Mouse (Mus musculus): ENCODE data around the gene Anxa7.

Gene Anxa7

DNA sequence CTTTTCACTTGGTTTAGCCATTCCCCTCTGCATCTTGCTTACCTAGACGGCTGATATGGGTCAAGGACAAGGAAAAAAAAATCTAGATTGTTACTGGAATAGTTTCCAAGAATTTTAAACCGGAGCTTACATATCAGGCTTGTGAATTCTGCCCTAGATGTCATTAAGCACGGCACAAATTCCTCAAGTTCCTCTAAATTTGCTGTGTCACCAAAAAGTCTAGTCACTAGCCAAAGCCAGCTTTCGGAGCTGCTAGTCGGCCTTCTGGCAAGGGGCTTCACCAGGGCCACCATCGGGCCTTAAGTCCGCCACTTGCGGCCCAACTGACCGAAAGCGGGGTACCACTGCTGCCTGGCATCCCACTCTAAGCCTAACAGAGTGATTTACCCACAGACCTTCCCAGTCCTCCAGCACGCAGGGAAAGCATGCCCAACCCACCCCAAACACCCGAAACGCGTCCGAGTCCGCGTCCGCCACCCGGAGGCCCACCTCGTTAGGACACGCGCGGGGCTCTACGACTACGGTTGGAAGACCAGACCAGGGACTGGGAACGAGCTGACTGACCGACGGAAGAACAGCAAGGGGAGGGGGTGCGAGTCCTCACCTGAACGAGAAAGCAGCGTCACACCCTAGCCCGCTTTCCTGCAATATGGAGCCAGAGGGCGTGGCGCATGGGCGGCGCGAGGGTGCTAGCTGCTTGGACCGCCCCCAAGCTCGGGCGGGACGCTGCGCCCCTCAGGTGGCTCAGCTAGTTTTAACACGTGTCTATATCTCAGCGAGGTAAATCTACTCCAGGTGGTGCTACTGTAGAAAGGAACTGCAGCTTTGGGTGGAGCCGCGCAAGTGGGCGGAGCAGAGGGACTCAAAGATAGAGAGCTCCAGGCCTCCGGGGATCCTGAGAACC is at the start of gene Anxa7:
Gene Anxa7 (minus strand): TSS at position 843 of the 904 bp plus-strand sequence.
- DNase-seq = peak; percentile 64

DNA sequence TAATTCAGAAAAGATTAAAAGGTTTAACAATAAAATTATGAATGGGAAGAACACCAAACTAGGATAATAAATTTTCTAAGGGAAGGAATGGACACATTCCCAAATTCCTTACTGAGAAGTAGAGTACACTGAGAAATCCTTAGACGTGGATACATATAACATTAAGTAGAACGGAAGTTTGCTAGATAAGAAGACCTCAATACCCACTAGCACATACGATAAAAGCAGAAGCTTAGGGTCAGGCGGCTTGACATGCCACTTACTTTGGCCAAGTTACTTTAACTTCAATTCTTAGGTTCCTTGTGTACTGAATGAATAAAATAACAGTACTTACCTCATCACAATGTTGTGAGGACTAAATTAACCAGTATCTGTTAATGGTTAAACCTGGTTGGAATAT is 49.7 kb upstream of the Anxa7 start:
- no peak for DNase-seq

DNA sequence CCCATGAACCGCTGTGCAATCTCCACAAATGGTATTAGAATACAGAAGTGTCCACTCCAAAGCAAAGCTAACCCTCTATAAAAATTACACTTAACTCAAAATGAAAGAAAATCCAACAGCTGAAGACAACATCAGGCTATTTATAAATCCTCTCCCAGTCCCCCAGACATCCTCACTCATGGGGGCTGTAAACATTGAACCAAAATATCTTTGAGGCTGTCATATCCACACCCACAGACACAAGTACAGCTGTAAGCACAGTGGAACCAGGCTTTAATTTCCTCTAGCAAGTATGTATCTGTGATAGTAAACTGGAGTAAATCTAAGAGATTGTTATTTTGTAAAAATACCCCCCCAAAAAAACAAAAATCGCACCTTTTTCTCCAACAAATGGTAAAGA is 40.2 kb upstream of the Anxa7 start:
- DNase-seq = no peak

GRCm38 (mm10) chr14:20508424-20508823 is 28.5 kb upstream of the Anxa7 start:
- no peak for DNase-seq

GRCm38 (mm10) chr14:20502966-20503365 is 23.0 kb upstream of the Anxa7 start:
- DNase-seq = no peak

DNA sequence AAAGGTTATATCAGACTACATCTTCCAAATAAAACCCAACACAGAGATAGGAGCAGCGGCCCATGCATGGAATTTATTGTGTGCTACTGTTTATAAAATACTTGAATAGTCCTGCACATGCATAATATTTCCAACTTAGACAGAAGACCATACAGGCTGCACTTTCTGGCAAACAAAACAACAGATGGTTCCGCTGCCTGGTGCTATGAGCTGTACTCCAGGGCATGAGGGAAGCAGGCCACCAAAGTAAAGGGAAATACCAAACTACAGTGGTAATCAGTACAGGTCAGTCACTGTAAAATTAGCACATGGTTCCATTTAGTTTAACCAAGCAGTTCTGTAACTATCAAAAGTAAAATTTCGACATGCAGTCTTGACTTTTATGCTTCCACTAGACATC is 20.0 kb upstream of the Anxa7 start:
- DNase-seq = peak; percentile 22

DNA sequence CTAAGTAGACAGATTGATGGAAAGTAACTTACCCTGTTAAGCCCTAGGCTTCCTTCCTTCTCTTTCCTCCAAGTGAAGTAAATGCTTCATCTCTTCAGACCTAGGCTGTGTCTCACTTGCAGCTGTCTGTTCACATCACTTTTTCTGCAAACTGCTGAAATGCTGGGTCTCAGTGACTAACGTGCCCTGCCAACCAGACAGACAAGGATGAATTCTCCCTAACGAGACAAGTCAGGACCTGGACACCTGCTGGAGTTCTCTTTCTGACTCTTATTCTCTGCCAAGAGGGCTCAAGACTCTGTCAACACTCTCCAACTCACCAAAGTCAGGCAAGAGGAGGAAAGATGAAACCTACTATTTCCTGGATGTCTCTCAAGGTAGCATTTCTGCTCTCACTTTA is 16.7 kb upstream of the Anxa7 start, which contains the start of gene Mss51:
Gene Mss51 (minus strand): TSS at position 299 of the 400 bp plus-strand sequence.
- no peak for DNase-seq

- DNase-seq = no peak
Measured at GRCm38 (mm10) chr14:20486031-20486430, 6.1 kb upstream of the Anxa7 start.

GRCm38 (mm10) chr14:20482051-20482751 is 2.3 kb upstream of the Anxa7 start:
- DNase-seq = no peak

DNA sequence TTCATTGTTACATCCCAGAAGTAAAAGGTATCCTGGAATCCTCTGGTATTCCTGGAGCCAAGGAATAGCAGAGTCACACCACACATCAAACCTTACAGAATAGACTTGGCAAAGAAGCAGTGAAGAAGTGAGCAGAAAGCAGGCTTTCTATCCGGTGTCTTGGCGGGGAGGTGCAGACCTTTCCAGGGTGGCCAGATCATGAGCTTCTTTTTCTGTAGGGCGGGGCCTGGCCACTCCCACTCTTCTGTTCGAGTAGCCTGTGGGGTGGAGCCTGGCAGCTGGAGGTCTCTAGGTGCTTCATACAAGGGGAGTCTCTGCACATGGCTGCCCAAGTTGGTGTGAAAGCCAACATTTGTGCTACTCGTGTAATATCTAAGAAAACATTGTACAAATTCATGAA is 1.3 kb upstream of the Anxa7 start:
- DNase-seq = no peak

- DNase-seq = no peak
Measured at GRCm38 (mm10) chr14:20480195-20480579, 254 bp upstream of the Anxa7 start.

- no peak for DNase-seq
Measured at GRCm38 (mm10) chr14:20478801-20479200, 1.1 kb downstream of the Anxa7 start.

- no peak for DNase-seq
Measured at GRCm38 (mm10) chr14:20478385-20478784, 1.5 kb downstream of the Anxa7 start.

GRCm38 (mm10) chr14:20477261-20478025 is 2.5 kb downstream of the Anxa7 start:
- DNase-seq = no peak

GRCm38 (mm10) chr14:20460216-20460615 is 19.7 kb downstream of the Anxa7 start:
- DNase-seq = no peak

- DNase-seq = no peak
Measured at GRCm38 (mm10) chr14:20458378-20458777, 21.6 kb downstream of the Anxa7 start.

GRCm38 (mm10) chr14:20452929-20453328 is 27.0 kb downstream of the Anxa7 start:
- DNase-seq = no peak

GRCm38 (mm10) chr14:20451765-20452331 is 28.1 kb downstream of the Anxa7 start, which contains the start of gene Cfap70:
Cfap70 (minus strand) TSS chr14:20452226.
- no peak for DNase-seq

DNA sequence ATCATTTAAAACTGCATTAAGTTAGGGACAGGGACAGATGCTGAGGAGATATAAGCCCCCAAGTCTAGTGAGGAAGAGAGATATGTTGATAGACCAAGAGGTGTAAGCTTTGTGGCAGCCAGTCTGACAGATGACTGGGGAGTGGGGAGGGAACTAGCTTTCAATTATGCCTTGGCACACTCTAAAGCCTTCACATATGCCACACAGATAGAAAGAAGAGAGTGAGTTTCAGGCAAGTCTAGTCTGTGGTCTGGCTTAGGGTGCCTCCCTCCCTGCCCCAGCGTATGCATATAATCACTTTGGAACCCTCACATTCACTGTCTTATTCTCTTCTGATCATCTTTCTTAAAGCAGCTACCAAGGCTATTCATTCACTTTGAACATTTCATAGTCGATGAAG is 28.6 kb downstream of the Anxa7 start:
- no peak for DNase-seq

- DNase-seq = no peak
Measured at GRCm38 (mm10) chr14:20447209-20447608, 32.7 kb downstream of the Anxa7 start.

- DNase-seq = no peak
Measured at GRCm38 (mm10) chr14:20442252-20442651, 37.7 kb downstream of the Anxa7 start.

DNA sequence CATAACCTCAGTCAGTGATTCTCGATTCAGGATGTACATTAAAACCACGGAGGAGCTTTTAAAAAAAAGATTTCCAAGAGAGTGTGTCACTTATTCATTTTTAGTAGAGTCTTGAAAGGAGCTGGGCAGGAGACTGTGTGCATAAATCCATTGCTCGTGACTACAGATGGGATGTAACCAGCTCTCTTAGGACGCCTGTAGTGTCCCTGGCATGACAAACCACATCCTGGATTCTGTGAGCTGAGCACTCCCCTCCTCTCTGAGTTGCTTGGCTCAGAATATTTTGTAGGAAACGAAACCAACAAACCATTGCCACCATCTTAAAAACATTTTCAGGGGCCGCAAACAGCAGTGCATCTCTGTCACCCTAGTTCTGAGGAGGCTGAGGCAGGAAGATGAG is 43.0 kb downstream of the Anxa7 start:
- no peak for DNase-seq

GRCm38 (mm10) chr14:20432420-20432819 is 47.5 kb downstream of the Anxa7 start:
- no peak for DNase-seq
